Mouse (Mus musculus): ENCODE results near the gene Ddx39b.

DNA sequence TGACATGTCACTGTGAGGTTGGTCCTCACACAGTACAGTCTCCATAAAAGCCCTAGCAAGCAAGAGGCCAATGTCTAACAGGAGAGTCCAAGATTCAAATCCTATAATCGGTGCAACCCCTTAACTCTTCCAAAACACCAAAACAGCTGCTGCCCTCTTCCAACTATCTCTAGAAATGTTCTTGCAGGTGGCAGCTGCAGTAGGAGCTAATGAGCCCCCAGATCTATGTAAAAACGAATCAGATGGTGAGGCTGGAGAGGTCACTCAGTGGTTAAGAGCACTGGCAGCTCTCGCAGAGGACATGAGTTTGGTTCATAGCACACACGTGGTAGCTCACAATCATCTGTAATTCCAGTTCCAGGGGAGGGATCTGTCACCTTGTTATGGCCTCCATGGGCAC is 14.2 kb downstream of the Ddx39b start:
- no peak for TF ChIP-seq E2F4 (IDR thresholded peaks at IDR 0.05; ENCODE audit: insufficient read depth)
- no peak for TF ChIP-seq SRF (IDR thresholded peaks at IDR 0.05; ENCODE audit: control insufficient read depth, insufficient read length, low read depth)
- TF ChIP-seq MYOG (IDR thresholded peaks at IDR 0.05; ENCODE audit: control insufficient read depth in 1 of 3, insufficient read depth in 1 of 3, insufficient read length in 2 of 3, low read depth in 2 of 3): no peak
- TF ChIP-seq POLR2A (IDR thresholded peaks at IDR 0.05; ENCODE audit: insufficient read length, low read depth): no peak
- TF ChIP-seq USF1 (IDR thresholded peaks at IDR 0.05; ENCODE audit: low read depth): no peak
